Mouse (Mus musculus) adrenal gland (tissue): ENCODE measurements around the gene Fxyd3.

Experiments used
- intact Hi-C: fragments of 180-260 bp; cut with DNase I; formaldehyde crosslinking; loops from one replicate; pipeline ENCODE4 v1.15.1; 2025

The Fxyd3 gene

DNA sequence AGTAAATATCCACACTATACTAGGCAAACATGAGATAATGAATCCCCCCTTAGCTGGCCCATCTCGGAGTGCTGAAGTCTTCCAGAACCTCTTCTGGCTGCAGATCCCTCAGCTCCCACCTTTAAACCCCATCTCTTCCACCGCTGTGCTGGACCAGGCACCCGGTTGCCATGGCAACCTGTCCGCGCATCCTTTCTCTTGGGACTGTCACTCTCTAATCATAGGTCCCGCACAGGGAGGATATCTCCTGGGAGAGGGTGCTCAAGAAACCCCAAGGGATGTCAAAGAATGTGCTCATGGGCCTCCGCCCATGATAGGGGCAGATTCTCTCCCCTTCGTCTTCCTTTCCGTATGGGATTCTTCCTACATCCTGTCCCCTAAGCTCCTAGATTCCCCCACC is 25.6 kb downstream of the Fxyd3 start:
- intact Hi-C loops = no loop called here

DNA sequence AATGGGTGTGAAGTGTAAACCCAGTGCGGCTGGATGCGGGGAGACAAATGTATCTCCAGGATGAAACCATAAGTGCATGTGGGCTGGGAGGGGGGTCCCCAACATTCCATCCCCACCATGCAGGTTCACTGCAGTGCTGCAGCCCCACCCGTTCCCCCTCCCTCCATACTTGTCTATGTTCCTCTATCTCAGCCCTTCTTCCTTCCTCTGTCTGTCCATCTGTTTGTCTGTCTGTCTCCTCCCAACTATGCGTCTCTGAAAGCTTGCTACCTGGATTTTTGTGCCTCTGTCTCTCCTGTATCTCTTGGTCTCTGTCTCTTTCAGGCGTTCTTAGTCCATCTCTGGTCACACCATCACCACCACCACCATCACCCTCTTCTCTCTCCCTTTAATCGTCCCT is 26.0 kb downstream of the Fxyd3 start:
- intact Hi-C loops = no loop called here

DNA sequence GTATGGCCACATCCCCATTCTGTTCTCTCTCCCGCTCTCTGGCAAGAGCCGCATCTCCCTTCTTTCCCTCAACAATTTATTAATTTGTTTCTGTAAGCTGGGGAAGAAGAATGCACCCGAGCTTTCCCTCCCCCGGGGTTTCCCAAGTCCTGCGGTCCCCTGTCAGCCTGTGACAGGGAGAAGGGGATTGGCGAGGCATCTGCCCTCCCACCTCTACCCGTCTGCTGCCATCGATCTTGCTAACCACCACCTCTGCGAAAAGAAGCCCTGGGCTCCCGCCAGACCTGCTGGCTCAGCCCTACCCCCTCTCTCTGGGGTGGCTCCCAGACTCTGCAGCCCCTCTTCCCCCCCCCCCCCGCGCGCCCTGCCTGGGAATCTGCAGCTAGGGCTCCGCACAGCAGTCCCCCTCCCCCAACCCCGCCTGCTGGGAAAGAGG is 26.6 kb downstream of the Fxyd3 start:
- intact Hi-C loops = no loop called here

DNA sequence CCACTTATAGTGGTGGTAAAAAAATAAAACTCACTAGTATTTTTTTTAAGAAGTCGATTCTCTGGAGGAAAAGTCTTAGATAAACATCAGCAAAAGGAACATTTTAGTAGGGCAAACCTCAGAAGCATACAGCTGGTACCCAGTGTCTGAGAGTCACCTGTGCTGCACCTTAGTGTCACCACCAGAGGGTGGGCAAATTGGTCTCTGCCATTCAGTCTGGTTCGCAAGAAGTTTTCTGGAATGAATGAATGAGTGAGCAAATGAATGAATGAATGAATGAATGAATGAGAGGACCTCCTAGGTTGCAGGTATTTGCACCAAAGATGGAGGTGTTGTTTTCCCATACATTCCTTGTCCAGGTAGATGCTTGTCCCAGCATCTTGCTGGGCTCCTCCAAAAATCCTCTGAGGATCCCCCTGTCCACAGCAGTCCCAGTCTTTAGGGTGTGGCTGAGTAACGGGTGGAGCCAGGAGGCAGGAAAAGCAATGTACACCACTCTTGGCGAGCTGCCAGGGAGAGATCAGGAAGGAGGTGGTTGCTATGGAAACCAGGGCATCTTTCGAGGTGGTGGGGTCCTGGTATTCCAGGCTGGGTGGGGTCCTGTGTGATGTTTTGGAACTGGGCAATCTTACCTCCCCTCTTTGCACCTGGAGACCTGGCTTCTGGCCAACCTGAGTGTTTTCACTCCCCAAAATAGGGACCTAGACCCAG is 27.2 kb downstream of the Fxyd3 start:
- intact Hi-C loops = no loop called here

DNA sequence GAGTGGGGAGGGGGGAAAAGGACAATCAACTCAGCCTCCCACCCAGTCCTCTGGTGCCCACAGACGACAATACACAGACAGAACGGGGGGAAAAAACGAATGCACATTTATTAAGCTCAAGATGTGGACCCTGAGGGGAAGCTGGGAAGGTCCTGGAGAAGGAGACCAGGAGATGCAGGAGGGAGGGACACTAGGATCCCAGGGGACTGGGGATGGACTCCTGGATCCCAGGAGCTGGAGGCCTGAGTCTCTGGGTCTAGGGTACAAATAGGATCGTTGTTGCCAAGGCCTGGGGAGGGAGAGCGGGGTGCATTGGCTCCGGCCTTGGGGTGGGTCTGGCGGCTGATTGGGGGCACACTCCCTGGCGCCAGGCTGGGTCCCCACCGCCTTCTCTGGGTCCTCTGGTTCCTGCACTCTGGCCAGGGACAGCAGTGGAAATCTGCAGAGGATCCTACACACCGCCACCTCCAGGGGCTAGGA is 34.0 kb downstream of the Fxyd3 start, which contains the start of gene Fxyd5:
Fxyd5 (minus strand) TSS at position 51 of the 480 bp plus-strand sequence.
- intact Hi-C loops = loop anchor here (5.0 kb wide), 1 partner anchor 35 kb away; no protein-coding TSS in a partner anchor

DNA sequence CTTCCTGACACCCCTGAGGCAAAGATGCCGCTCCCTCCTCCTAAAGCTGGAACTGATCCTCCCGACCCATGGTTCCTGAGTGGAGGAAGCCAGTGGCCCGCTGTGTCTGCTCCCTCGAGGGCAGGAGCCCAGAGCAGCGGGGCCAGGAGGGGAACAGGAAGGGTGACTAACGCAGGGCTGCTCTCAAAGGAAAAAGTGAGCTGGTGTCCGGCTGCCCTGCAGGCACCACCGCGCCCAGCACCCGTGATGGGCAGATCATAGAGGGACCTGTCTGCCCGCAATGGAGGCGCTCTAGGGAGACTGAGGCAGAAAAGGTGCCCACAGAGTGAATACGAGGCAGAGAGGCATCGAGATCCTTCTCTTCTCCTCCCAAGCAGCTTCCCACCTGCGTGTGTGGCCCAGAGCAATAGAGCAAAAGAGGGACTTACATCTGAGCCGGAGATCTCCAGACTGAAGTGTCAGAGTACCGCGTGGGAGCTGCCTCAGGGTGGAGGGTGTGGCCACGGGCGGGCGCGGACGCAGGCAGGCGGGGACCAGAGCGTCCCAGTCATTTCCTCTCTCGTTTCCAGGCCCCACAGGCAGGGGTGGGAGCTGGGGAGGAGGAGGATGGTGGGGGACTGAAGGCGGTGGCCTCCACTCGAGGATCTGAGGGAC is 34.7 kb downstream of the Fxyd3 start:
- intact Hi-C loops = loop anchor here (5.0 kb wide), 1 partner anchor 34 kb away; no protein-coding TSS in a partner anchor

DNA sequence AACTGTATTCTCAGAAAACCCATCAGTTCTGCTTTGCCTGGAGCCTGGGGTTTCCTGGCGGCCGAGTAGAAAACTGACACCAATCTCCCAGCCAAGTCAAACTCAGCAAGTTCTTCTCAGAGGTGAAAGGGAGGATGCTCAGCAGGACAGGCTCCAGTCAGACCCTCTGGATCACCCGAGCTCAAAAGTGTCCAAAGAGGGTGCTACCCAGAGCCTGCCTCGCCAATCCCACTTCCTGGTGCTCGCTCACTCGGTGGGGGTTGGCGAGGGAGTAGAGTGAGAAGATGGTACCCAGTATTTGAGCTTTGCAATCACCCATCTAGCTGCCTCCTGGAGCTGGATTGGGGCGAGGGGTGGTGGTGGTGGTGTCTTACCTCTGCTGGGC is 35.5 kb downstream of the Fxyd3 start:
- intact Hi-C loops = loop anchor here (5.0 kb wide), 1 partner anchor 34 kb away; no protein-coding TSS in a partner anchor

DNA sequence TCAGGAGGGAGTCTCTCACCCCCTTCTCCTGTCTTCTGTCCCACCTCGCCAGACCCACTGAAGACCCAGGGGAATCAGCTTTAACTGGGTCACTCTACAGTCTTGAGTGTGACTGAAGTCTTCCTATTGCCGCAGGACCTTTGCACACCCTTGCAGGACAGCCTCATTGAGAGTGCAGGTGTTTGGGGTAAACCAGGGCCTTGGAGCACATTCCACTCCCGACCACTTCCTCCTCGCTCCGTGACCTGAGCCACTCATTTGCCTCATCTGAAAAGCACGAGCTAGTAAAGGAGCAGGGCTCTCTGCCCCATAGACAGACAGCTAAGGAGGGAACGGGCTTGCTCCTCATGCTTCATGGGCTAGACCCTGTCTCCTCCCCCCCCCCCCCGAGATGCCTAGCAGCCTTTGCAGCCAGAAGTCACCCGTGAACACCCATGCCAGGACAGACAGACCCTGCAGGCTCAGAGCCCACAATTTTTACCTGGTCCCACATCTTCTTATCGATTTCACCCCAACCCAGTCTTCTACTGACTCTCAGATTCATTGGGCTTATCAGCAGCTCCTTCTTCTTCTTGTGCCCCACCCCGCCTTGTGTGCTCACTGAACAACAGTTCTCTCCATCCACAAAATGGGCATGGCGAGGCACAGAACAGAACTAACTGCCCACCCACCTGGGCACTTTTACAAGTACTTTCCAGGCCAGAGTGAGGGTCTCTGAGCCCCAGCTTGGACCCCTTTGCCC is 36.1 kb downstream of the Fxyd3 start:
- intact Hi-C loops = loop anchor here (5.0 kb wide), 1 partner anchor 33 kb away; no protein-coding TSS in a partner anchor

DNA sequence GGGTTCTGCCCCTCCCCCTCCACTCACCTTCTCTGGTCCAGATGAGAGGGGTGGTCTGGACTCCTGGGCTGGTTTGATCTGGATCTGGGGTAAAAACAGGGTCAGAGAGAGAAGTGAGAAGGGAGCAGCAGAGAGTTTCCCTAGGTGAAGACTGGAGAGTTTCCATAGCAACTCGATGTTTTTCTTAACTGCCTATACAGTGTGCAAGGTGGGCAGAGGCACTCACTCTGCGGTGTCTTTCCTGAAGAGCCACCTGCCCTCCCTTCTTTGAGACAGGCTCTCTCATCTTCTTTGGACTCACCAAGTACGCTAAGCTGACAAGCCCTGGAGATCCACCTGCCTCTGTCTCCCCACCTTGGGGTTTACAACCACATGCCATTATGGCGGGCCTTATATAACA is 37.5 kb downstream of the Fxyd3 start:
- intact Hi-C loops = no loop called here

DNA sequence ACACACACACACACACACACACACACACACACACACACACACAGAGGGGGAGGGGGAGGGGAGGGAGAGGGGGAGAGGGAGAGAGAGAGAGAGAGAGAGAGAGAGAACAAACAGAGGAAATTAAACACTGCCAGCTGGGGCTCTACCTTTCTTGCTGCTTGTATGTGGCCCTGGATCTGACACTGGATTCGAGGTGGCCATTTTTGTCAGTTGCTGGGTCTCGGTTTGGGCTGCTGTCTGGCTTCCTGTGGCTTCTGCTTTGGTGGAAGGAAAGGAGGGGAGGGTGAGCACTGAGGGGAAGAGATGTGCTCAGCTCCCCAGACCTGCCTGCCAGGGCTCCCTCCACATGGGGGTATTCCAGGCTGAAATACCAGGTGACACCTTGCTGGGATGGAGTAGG is 38.8 kb downstream of the Fxyd3 start:
- intact Hi-C loops = no loop called here

DNA sequence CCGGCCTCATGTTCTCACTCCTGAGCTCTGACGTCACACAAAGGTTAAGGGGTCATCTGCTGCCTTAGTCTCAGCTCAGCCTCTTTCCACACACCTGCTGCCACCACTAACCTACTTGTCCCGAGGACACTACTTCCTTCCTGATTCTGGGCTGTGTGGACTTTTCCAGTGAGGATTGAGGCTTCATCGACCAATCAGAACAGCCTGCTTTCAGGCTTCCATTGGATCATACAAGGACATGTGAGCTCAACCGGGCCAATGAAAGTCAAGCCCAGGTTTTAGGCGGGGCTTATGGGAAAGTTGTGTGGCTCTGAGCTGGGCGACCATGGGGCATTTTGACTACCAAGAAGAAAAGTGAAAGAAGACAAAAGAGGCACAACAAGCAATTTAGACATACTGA is 39.6 kb downstream of the Fxyd3 start:
- intact Hi-C loops = no loop called here

DNA sequence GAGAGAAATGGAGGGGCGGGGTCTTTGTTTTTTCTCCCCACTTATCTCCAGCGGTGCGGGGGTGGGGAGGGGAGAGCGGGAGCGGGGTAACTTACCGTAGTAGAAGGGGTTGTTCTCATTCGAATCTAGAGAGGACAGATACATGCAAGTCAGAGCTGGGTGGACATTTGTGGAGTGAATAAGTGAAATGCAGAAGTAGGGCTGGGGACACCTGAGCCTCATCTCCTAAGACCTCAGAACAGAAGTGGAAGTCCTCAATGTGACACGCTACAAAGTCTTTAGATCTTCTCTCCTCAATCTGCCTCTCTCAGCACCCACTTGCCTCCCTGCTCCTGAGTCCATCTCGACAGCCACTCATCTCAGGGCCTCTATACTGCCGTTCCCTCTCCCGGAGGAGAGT is 41.2 kb downstream of the Fxyd3 start:
- intact Hi-C loops = no loop called here

DNA sequence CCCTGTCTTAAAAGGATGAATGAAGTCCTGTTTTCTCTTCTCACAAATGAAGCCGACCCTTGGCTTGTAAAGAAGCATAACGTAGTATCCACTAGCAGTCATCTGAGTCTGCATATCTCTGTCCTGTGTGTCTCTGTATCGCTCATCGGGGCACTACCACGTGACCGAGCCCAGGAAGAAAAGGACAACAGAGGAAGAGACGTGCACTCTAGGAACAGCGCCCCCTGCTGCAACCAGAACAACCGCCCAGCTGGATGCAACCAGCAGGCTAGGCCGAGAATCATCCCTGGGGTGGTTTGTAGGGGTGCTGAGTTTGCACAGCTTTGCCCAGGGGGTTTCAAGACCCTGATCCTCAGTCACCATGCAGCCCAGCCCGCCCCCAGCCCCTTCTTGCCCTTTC is 41.7 kb downstream of the Fxyd3 start:
- intact Hi-C loops = no loop called here

DNA sequence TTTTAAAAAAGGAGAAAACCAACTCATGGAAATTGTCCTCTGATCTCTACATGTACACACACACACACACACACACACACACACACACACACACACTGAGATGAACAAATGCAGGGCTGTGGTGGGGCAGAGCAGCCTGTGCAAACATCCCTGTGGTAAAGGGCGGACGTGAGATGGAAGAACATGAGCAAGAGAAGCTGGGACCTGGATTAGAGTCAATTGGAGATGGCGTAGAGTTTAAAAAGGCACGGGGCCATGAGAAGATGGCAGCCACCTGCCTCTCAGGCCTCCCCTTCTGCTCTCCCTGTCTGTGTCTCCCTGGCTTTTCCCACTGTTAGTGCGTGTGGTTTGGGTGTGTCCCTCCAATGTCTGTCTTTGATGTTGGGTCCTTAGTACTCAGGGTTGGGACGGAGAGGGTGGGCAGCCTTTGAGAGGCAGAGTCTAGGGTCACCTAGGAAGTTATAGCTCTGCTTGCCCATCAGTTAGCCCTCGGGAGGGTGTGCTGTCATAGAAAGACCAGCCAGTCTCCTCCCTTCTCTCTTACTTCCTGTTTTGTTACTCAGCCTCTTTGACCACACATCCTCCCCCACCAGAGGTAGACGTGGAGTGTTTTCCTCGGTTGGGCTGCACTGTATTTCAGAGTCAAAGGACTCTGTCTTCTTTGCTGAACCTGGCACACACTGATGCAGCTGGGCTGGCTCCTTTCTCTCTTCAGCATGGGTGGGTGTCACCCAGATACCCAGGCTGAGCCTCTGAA is 42.9 kb downstream of the Fxyd3 start:
- intact Hi-C loops = no loop called here

DNA sequence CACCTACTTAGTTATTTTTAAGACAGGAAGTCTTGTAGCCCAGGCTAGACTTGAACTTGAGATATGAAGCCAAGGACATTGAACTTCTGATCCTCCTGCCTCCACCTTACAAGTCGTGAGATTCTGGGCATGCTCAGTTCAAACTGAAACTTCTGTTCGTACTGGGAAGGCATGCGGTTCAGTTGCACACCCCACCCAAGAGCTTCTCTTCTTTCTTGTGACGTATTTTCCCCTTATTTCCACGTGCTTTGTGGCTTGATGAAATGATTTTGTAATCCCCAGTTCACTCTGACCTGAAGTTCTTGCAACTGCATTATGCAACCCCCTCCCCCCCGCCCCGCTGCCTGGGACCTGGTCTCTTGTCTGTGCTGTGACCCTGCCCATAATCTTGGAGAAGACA is 44.8 kb downstream of the Fxyd3 start:
- intact Hi-C loops = no loop called here

DNA sequence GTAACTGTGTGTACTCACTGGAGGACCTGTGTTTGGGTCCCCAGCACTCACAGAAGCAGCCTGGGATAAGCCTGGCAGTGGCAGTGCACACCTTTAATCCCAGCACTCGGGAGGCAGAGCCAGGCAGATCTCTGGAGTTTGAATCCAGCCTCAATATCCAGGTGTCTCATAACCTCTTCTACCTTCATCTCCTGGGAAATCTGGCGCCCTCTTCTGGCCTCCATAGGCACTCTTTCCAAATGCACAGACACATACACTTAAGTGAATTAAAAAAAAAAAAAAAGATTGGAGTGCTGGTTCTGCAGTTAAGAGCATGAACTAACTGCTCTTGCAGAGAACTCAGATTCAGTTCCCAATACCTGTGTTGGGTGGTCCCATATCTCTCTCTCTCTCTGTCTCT is 45.8 kb downstream of the Fxyd3 start:
- intact Hi-C loops = no loop called here

DNA sequence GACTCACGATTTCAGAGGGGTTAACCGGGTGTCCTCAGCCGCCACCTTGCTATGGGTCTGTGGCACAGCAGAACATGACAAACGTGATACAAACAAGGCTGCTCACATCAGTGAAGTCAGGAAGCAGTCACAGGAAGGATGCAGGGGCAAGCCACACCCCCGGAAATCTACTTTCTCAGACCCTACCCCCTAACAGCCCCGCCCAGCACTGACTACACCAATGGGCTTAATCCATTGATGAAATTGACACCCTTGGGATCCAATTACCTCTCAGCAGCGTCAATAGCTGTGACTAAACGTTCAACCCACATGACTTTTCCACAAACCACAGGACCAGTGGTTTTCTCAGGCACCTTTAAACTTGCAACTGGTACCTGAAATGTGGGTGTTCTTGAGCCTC is 47.9 kb downstream of the Fxyd3 start:
- intact Hi-C loops = no loop called here
